Mouse (Mus musculus) limb, embryonic 14.5 days (tissue): ENCODE data around the gene Fam90a1a. TPM values are rescaled to one million over a fixed set of nuclear protein-coding genes. Genes with fewer than 3 reads are reported as not detected.
A peak's percentile ranks its signal among the peaks of the same experiment; 100 is the strongest.

ENCODE experiments used
- ATAC-seq: fragments of 200-750 bp; cut with Nextera tagmentation; 2 replicates; pipeline ENCODE4 v1.8.0; 2017; ENCODE audit warnings: low read depth, moderate number of reproducible peaks, moderate TSS enrichment; ENCODE audit not compliant: low FRiP score
- DNase-seq: peaks from one replicate; pipeline ENCODE4 v3.0.0-alpha.2; 2015; ENCODE audit warnings: low spot score
- H3K27ac ChIP-seq: fragments of 300-500 bp; sonication (generic); replicated peaks from 2 replicates; pipeline ENCODE4 v1.5.1; 2014; ENCODE audit warnings: low read depth, mild to moderate bottlenecking, low read length, moderate library complexity, mixed read lengths
- H3K27me3 ChIP-seq: fragments of 300-500 bp; sonication (generic); 2 replicates; pipeline ENCODE4 v1.6.1; 2014; ENCODE audit warnings: low read length, mixed read lengths; ENCODE audit not compliant: control insufficient read depth, insufficient read depth
- H3K36me3 ChIP-seq: fragments of 300-500 bp; sonication (generic); 2 replicates; pipeline ENCODE4 v1.6.1; 2014; ENCODE audit warnings: mild to moderate bottlenecking, low read length, moderate library complexity, mixed read lengths; ENCODE audit not compliant: control insufficient read depth, insufficient read depth
- H3K4me1 ChIP-seq: fragments of 300-500 bp; sonication (generic); 2 replicates; pipeline ENCODE4 v1.6.1; 2014; ENCODE audit warnings: antibody characterized with exemption, low read length, mixed read lengths; ENCODE audit not compliant: control insufficient read depth, insufficient read depth
- H3K4me2 ChIP-seq: fragments of 300-500 bp; sonication (generic); replicated peaks from 2 replicates; pipeline ENCODE4 v1.6.1; 2014; ENCODE audit warnings: low read depth, mild to moderate bottlenecking, low read length, moderate library complexity; ENCODE audit not compliant: severe bottlenecking
- H3K4me3 ChIP-seq: fragments of 300-500 bp; sonication (generic); replicated peaks from 2 replicates; pipeline ENCODE4 v1.5.1; 2014; ENCODE audit warnings: low read length
- H3K9ac ChIP-seq: fragments of 300-500 bp; sonication (generic); 2 replicates; pipeline ENCODE4 v1.6.1; 2014; ENCODE audit warnings: mild to moderate bottlenecking, low read depth, low read length, moderate library complexity; ENCODE audit not compliant: severe bottlenecking
- H3K9me3 ChIP-seq: fragments of 300-500 bp; sonication (generic); 2 replicates; pipeline ENCODE4 v1.6.1; 2016; ENCODE audit warnings: low read length; ENCODE audit not compliant: control insufficient read depth
- POLR2A ChIP-seq: fragments of 200-500 bp; IDR thresholded peaks from 2 replicates; pipeline ENCODE4 v1.8.0; 2012; ENCODE audit warnings: inconsistent platforms, mild to moderate bottlenecking, moderate library complexity, borderline replicate concordance; ENCODE audit not compliant: insufficient read depth, insufficient read length; ENCODE audit errors: extremely low read depth
- WGBS: fragments of 180-500 bp; shearing (Covaris S2); extraction: QIAGEN DNeasy Blood & Tissue Kit; methylation state at CpG from one replicate; pipeline ENCODE4 v1.1.7; 2014; 5-methylcytosine and 5-hydroxymethylcytosine counted together
- polyA plus RNA-seq, 2 experiments: library from polyadenylated mRNA; depleted of rRNA in 1 of 2; stranded (reverse) in 1 of 2; unstranded in 1 of 2; fragments of >200 nt; fragmentation: Nextera tagmentation in 1 of 2; extraction: Ambion mirVana in 1 of 2; gene quantifications; 2 replicates each; pipeline versions ENCODE4 v1.2.1 to v1.2.3; 2012 to 2014

Gene Fam90a1a
- polyA plus RNA-seq, 2 experiments: not detected

DNA sequence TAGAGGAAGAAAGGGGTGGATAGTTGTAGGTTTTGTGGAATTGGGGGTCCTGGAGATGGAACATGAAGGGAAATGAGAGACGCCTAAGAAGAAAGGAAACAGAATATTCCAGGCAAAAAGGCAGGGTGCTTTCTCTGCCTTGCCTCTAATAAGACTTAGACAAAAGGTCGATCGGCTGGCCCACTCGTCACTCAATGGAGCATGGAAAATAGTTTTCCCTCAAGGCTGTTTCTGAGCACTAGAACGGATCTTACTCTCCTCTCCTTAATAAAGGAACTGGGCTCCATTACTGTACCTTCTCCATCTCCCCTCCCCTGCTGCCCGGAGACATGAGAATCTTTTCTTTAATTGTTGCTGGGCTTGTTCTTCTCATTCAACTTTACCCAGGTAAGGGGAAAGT lies 12.1 kb upstream of the Fam90a1a start, which contains the start of gene Defb13:
Gene Defb13 (plus strand): TSS at position 301 of the 400 bp plus-strand sequence.
- Histone ChIP-seq H3K4me3 (no peak within 1 kb of the TSS), H3K9me3 (no peaks in the 10 kb centered on the region), H3K4me1 (no peaks in the 10 kb centered on the region), H3K9ac (no peak within 1 kb of the TSS), H3K27ac (no peak within 1 kb of the TSS), H3K36me3 (no peaks in the 10 kb centered on the region), H3K4me2 (no peak within 1 kb of the TSS), H3K27me3 (no peaks in the 10 kb centered on the region)
- 80% methylated on average over 6 of the region's 6 CpGs for WGBS
- DNase-seq: no peak
- ATAC-seq: no peak
- no peak for TF ChIP-seq POLR2A

DNA sequence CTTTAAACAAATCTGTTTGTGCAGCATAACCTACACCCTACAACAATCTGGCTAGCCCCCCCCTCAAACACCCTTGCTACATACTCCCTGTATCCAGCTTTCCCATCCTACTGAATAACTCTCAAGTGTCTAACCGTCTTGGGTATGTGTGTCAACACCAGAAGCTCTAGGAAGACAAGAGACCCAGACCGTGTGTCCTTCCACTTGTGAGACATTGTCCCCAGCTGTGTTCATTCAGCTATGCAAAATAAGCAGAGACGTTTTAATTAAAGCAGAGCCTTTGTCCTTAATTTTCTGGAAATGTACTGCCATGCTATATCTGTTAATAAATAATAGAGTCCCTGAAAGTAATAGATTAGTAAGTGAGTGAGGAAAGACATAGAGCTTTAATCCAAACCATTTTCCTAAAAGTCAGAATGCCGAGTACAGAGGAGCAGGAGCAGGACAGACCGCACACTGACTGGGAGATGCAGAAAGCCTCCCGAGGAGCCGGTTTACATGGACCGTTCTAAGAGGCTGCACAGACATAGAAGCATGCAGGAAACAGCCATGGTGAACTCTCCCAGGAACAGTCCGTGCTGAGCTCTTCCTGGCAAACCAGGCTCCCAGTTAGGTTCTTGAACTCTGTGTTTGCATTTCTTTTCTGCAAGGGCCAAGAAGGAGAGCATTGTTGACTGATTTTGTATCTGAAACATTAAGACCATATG lies 11.1 kb upstream of the Fam90a1a start:
- 81% methylated on average over 9 of the region's 9 CpGs for WGBS
- no peak for TF ChIP-seq POLR2A
- DNase-seq: no peak
- Histone ChIP-seq H3K27ac (no peak overlapping the region), H3K4me2 (no peak overlapping the region), H3K27me3 (no peaks in the 10 kb centered on the region), H3K4me1 (no peaks in the 10 kb centered on the region), H3K9me3 (no peaks in the 10 kb centered on the region), H3K9ac (no peak overlapping the region), H3K36me3 (no peaks in the 10 kb centered on the region), H3K4me3 (no peak overlapping the region)
- ATAC-seq: no peak

DNA sequence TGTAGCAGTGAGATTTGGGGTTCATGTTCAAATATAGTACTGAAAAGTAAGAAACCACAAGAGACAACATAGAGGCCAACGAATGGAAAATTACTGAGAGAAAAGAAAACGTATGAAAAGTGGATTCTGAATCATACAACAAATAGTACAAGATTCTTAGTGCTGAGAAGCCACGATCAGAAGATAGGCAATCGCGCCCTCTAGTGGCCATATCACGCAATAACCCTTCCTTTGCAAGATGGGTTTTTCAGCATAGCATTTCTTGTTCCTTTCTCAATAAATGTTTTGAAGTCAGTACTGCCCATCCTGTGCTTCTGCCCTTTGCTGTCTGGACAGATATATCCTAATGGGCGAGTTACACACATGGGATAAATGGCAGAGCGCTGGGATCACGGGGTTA lies 3.2 kb upstream of the Fam90a1a start:
- Histone ChIP-seq H3K4me2 (no peak overlapping the region), H3K4me1 (no peaks in the 10 kb centered on the region), H3K4me3 (no peak overlapping the region), H3K36me3 (no peaks in the 10 kb centered on the region), H3K9me3 (no peaks in the 10 kb centered on the region), H3K9ac (no peak overlapping the region), H3K27me3 (no peaks in the 10 kb centered on the region), H3K27ac (no peak overlapping the region)
- 6% methylated on average over 9 of the region's 9 CpGs for WGBS
- no peak for TF ChIP-seq POLR2A
- DNase-seq (peak; percentile 69), ATAC-seq (no peak)

DNA sequence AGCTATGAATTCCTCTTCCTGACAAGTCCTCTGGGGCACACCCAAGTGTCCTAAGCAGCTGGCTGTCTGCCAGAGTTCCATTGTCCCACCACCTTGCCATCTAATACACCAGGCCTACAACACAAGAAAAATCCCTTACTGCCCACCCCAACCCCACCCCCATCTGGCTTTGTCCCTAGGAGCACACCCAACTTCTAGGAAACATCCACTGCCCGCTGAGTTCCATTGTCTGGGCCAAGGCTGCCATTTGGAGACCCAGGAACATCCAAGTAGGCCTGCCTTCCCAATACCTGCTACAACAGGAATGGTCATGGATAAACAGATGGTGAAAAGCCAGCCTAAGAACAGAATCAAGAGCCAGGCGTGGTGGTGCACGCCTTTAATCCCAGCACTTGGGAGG lies 2.2 kb upstream of the Fam90a1a start:
- TF ChIP-seq POLR2A: no peak
- ATAC-seq (no peak), DNase-seq (no peak)
- no peak overlapping the region for H3K27ac ChIP-seq
- H3K4me3 ChIP-seq: no peak overlapping the region
- no peak overlapping the region for H3K4me2 ChIP-seq
- H3K27me3 ChIP-seq: no peaks in the 10 kb centered on the region
- 86% methylated on average over 3 of the region's 3 CpGs for WGBS
- H3K4me1 ChIP-seq: no peaks in the 10 kb centered on the region
- H3K9ac ChIP-seq: no peak overlapping the region
- no peaks in the 10 kb centered on the region for H3K9me3 ChIP-seq
- H3K36me3 ChIP-seq: no peaks in the 10 kb centered on the region

DNA sequence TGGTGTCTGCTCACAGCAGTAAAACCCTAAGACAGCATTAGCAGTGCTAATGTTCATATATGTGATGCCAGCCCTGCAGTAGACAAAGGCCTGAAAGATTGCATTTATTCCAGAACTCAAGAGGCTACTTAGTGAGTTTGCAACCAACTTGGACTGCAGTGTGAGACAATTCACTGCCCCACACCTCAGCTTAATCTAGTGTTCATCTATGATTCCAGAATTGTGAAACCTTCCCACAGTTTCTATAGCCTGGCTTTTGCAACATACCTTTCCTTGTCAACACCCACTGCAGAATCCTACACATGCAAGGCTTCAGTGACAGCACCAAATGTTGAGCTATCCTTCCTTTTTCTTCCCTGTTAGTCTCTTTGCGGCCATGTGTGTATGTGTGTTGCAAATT lies 8.1 kb downstream of the Fam90a1a start:
- no peak overlapping the region for H3K4me2 ChIP-seq
- no peaks in the 10 kb centered on the region for H3K9me3 ChIP-seq
- H3K27me3 ChIP-seq: no peaks in the 10 kb centered on the region
- H3K4me3 ChIP-seq: no peak overlapping the region
- TF ChIP-seq POLR2A: no peak
- H3K4me1 ChIP-seq: no peaks in the 10 kb centered on the region
- no peak for DNase-seq
- no peak for ATAC-seq
- no peak overlapping the region for H3K27ac ChIP-seq
- no peaks in the 10 kb centered on the region for H3K36me3 ChIP-seq
- H3K9ac ChIP-seq: no peak overlapping the region
- WGBS: 82% methylated on average over 1 of the region's 1 CpGs

DNA sequence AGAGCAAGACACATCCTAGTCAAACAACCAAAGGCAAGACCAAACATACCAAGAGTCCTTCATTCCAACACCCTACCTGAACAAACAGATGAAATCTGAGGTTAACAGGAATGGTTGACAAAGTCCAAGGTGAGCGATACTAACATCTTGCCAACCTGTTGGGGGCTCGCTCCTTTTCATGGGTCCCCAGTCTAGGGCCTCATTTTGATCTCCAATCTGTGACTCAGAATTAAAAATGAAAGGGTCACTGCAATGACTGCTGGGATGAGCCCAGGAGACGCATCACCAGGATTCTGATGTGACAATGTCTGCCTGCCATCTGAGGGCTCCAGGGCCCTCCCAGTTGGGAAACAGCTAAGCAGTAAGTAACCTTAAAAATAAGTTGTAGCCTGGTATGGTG lies 11.0 kb downstream of the Fam90a1a start, which contains the start of gene Ccdc70:
Gene Ccdc70 (plus strand): TSS at position 301 of the 400 bp plus-strand sequence.
- no peak for ATAC-seq
- WGBS: 86% methylated on average over 3 of the region's 3 CpGs
- DNase-seq: no peak
- H3K4me3 ChIP-seq: no peak within 1 kb of the TSS
- H3K4me2 ChIP-seq: no peak within 1 kb of the TSS
- no peak within 1 kb of the TSS for H3K9ac ChIP-seq
- H3K4me1 ChIP-seq: no peaks in the 10 kb centered on the region
- no peaks in the 10 kb centered on the region for H3K36me3 ChIP-seq
- H3K27ac ChIP-seq: no peak within 1 kb of the TSS
- no peaks in the 10 kb centered on the region for H3K9me3 ChIP-seq
- no peaks in the 10 kb centered on the region for H3K27me3 ChIP-seq
- no peak for TF ChIP-seq POLR2A
